Mouse (Mus musculus): ENCODE data around the gene Foxi2. TPM values are rescaled to one million over a fixed set of nuclear protein-coding genes. Genes with fewer than 3 reads are reported as not detected.

Gene Foxi2
- total RNA-seq (2022), result not detected

DNA sequence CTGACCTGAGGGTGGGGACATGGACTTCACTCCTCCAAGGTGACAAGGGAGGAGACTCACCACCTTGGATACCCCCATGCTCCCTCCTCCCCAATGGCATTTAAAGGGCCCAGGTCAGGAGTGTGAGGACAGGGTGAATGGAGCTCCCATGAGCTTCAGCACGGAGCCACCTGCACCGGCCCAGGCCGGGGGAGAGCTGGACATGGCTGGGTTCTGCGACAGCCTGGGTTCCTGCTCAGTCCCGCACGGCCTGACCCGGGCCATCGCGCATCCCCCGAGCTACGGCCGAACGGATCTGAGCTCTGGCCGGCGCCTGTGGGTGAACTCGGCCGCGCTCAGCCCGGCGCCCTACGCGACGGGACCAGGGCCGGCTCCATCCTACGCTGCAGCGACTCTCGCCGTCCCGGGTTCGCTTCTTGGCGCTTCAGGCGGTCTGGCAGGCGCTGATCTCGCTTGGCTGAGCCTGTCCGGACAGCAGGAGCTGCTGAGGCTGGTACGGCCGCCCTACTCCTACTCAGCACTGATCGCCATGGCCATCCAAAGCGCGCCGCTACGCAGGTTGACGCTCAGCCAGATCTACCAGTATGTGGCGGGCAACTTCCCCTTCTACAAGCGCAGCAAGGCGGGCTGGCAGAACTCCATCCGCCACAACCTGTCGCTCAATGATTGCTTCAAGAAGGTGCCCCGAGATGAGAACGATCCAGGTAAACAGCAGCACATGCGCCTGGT lies at the start of gene Foxi2:
TSS of gene Foxi2 (plus strand) at position 72 of the 729 bp plus-strand sequence.
- no peak for DNase-seq (ENCODE audit: low spot score in 2 of 2)

- DNase-seq (ENCODE audit: low spot score in 2 of 2), result no peak
These were observed 45.5 kb upstream of the Foxi2 start for GRCm38 (mm10) chr7:135364606-135365005.

- DNase-seq (ENCODE audit: low spot score in 2 of 2), result no peak
These were observed 34.1 kb upstream of the Foxi2 start for GRCm38 (mm10) chr7:135376048-135376447.

DNA sequence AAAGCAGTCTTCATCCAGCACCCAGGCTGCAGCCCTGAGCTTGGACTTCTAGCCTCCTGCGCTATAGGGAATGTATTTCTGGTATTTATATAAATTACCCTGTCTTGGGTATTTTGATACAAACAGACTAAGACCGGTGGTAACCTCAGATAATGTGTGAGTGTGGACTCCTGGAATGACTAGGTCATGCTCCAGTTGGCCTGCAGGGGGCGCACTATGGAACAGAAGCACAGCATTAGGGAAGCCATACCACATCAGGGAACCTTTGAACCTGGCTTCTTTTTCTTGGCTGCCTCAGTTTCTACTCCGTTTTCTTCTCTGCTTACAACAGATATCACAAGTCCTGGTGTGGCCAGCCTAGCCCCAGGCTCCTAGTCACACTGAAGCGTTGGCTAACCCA lies 33.2 kb upstream of the Foxi2 start:
- no peak for DNase-seq (ENCODE audit: low spot score in 2 of 2)

- no peak for DNase-seq (ENCODE audit: low spot score in 2 of 2)
These were observed 31.8 kb upstream of the Foxi2 start for GRCm38 (mm10) chr7:135378331-135378730.

- no peak for DNase-seq (ENCODE audit: low spot score in 2 of 2)
These were observed 21.1 kb upstream of the Foxi2 start for GRCm38 (mm10) chr7:135389039-135389438.

- DNase-seq (ENCODE audit: low spot score in 2 of 2), result no peak
These were observed 17.1 kb upstream of the Foxi2 start for GRCm38 (mm10) chr7:135392949-135393542.

GRCm38 (mm10) chr7:135394436-135394835 lies 15.7 kb upstream of the Foxi2 start:
- DNase-seq (ENCODE audit: low spot score in 2 of 2), result no peak

GRCm38 (mm10) chr7:135395242-135395641 lies 14.9 kb upstream of the Foxi2 start:
- no peak for DNase-seq (ENCODE audit: low spot score in 2 of 2)

GRCm38 (mm10) chr7:135397096-135397495 lies 13.0 kb upstream of the Foxi2 start:
- no peak for DNase-seq (ENCODE audit: low spot score in 2 of 2)

- no peak for DNase-seq (ENCODE audit: low spot score in 2 of 2)
These were observed 12.2 kb upstream of the Foxi2 start for GRCm38 (mm10) chr7:135397874-135398273.

- no peak for DNase-seq (ENCODE audit: low spot score in 2 of 2)
These were observed 6.7 kb upstream of the Foxi2 start for GRCm38 (mm10) chr7:135403416-135403815.

DNA sequence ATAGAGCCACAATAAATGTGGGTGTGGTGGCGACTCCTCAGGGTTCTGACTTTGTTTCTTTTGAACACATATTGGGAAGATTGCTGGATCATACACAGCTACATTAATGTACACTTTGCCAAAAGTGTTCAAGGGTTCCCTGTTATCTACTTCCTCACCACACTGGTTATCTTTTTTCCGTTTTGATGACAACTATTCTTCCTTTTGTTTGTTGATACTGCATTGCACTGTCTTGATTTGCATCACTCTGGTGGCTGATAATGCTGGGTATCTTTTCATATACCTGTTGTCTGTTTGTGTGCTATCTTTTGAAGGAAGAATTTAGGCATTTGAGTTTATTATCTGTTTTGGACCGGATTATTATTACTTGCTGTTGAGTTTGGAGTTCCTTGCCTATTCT lies 3.3 kb upstream of the Foxi2 start:
- DNase-seq (ENCODE audit: low spot score in 2 of 2), result no peak

- DNase-seq (ENCODE audit: low spot score in 2 of 2), result no peak
These were observed 1.6 kb upstream of the Foxi2 start for GRCm38 (mm10) chr7:135408501-135408900.

- no peak for DNase-seq (ENCODE audit: low spot score in 2 of 2)
These were observed 2.2 kb downstream of the Foxi2 start for GRCm38 (mm10) chr7:135412357-135412756.

DNA sequence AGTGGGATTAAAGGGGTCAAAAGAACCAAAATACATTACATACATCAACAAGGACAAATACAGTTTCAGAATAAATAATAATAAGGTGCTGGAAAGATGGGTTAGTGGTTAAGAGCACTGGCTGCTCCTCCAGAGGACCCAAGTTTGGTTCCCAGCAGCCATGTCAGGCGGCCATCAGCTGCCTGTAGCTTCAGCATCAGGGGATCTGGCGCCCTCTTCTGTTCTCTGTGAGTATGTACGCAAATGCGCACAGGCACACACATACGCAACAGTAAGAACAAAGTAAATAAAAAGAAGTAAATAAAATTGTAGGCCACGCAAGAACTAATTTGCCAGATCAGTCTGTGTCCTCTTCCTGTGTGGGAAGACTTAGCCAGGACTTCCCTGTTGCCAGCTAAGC lies 18.7 kb downstream of the Foxi2 start:
- no peak for DNase-seq (ENCODE audit: low spot score in 2 of 2)

- DNase-seq (ENCODE audit: low spot score in 2 of 2), result no peak
These were observed 20.8 kb downstream of the Foxi2 start for GRCm38 (mm10) chr7:135430903-135431302.

DNA sequence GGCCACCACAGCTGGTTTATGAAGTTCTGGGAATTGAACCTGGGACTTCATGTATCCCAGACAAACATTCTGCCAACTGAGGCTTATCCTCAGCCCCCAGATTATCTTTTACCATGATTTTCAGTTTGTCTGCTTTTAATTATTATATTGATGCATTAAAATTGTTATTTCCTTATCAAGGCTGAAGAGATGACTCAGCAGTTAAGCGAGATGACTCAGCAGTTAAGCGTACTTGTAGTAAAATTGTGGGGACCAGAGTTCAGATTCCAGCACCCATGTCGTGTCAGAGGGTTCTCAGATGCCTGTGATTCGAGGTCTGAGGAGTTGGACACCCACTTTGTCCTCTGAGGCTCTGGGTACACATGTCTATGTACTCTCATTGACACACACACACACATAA lies 33.8 kb downstream of the Foxi2 start:
- no peak for DNase-seq (ENCODE audit: low spot score in 2 of 2)

GRCm38 (mm10) chr7:135451340-135451739 lies 41.2 kb downstream of the Foxi2 start:
- DNase-seq (ENCODE audit: low spot score in 2 of 2), result no peak

DNA sequence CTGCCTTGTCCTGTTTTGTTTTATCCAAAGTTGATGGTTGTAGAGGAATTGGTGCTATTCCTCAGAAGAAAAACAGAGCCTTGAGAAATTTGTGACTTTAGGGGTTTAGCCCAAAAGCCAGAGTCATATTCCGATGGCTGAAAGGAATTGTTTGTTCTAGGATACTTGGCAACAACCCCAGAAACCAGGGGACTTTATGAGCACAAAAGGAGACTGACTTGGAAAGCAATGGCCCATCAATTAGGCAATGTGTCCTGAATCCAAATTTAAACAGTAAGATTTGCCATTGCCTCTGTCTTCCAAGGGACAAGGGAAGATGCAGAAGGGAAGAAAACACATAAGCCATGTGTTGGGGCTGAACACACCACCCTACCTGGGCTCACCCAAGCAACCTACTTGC lies 42.3 kb downstream of the Foxi2 start:
- DNase-seq (ENCODE audit: low spot score in 2 of 2), result no peak

GRCm38 (mm10) chr7:135453690-135454089 lies 43.6 kb downstream of the Foxi2 start:
- no peak for DNase-seq (ENCODE audit: low spot score in 2 of 2)

All from gastrocnemius, adult 8-10 months (tissue).